Mouse (Mus musculus) testis, adult 2 months (tissue): ENCODE data around the gene Rxrb.
"Not testable (repeated sequence)": the region's sequence is repeated elsewhere in the genome, so short reads cannot be mapped to it uniquely, and the experiment has no call there.

Experiments
- CTCF ChIP-seq: fragments of 200-500 bp; IDR thresholded peaks from 2 replicates; pipeline ENCODE4 v1.5.1; 2012; ENCODE audit warnings: low read depth, mild to moderate bottlenecking, inconsistent platforms, low read length, moderate library complexity; ENCODE audit not compliant: control insufficient read depth, insufficient read depth, insufficient replicate concordance
- POLR2A ChIP-seq: fragments of 200-500 bp; IDR thresholded peaks from 2 replicates; pipeline ENCODE4 v1.6.1; 2012; ENCODE audit warnings: low read depth, mild to moderate bottlenecking, inconsistent platforms, low read length, moderate library complexity; ENCODE audit not compliant: control insufficient read depth

DNA sequence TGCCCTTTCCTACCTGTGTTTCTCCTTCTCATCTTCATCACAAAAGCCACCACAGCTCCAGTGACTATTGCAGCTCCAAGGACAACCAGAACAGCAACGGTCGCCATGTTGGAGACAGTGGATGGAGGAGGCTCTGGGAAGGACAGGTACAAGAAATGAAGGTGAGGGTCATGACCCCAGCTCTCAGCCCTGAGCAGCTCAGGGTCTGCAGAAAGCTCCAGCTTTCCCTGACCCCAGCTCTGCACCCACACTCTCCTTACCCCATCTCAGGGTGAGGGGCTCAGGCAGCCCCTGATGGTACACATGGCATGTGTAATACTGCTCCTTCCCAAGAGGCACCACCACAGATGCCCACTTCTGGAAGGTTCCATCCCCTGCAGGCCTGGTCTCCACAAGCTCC, 34.6 kb upstream of the Rxrb start:
- not testable (repeated sequence) for TF ChIP-seq CTCF, POLR2A
